Mouse (Mus musculus) heart, adult 2 months (tissue): ENCODE data around the gene 3110082I17Rik.

Source experiments
- CTCF ChIP-seq: fragments of 200-600 bp; IDR thresholded peaks from 2 replicates; pipeline ENCODE4 v1.8.1; 2022; ENCODE audit warnings: antibody characterized with exemption, mild to moderate bottlenecking, moderate library complexity
- POLR2A ChIP-seq: fragments of 200-500 bp; IDR thresholded peaks from 2 replicates; pipeline ENCODE4 v1.6.1; 2011; ENCODE audit warnings: mild to moderate bottlenecking, low read depth, low read length, control low read depth; ENCODE audit not compliant: insufficient read depth

GRCm38 (mm10) chr5:139337826-139338370, 122.4 kb downstream of the 3110082I17Rik start:
- TF ChIP-seq POLR2A: no peak
- TF ChIP-seq CTCF: no peak
